Mouse (Mus musculus): ENCODE data around the gene 4933430I17Rik. TPM values are rescaled to one million over a fixed set of nuclear protein-coding genes. Genes with fewer than 3 reads are reported as not detected.

4933430I17Rik gene
- polyA plus RNA-seq, 1 experiment from 2014 or later: 0.83 TPM

DNA sequence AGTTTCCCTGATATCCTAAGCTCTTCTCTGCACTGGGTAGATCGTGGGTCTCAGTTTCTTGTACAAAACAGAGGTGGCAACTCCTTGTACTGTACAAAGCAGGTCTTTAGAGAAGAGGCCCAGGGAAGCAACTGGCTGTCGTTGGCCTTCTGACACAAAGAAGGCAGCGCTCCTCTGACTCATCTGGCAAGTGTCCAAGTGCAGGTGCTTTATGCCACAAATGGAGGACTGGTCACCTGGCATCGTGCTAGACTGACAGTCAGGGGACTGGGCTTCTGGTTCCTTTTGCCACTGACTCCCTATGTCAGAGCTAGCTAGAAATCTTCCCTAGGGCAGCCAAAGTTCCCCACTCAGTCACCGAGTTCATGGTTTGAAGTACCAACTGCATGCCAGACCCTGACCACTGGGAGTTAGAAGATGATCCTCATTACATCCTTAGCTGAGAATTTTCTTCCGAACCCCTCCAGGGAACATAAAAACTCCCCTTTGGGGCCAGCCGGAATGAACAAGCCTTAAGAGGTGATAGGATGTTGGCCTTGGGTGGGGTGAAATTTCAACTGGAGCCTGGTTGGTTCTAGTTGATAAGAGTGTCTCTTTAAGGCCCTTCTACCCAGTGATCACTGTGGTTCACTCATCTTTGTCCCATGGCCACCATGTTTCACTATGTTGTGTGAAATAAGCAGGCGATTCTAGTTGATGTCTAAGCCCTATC, 39.6 kb upstream of the 4933430I17Rik start:
- no peak for ATAC-seq (replicated peaks; ENCODE audit: insufficient number of reproducible peaks, low FRiP score, low TSS enrichment, low read depth)

DNA sequence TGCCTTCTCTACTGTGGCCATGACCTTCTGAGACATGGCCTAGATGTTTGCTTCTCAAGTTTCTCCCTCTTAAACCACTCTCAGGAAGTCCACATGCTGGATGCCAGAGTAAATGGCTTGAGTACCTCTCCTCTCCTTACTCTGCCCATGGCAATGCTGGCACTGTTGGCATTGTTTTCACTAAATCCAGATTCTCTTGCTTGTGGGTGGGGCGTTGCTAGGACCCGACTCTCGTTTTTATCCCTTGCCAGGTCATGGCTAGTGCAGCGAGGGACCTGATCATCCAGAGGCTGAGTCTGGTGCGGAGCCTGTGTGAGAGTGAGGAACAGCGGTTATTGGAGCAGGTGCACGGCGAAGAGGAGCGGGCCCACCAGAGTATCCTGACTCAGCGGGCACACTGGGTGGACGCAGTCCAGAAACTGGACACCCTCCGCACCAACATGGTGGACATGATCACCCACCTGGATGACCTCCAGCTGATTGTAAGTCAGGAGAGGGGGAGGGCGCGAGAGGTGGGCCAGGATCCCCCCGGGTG, 38.9 kb upstream of the 4933430I17Rik start:
- no peak overlapping the region for H3K27ac ChIP-seq (replicated peaks; ENCODE audit: low read depth, low read length)
- no peaks in the 10 kb centered on the region for H3K9me3 ChIP-seq (replicated peaks; ENCODE audit: control insufficient read depth, low read length)
- H3K4me3 ChIP-seq (ENCODE audit: low read depth, low read length): no peak overlapping the region
- ATAC-seq (replicated peaks; ENCODE audit: insufficient number of reproducible peaks, low FRiP score, low TSS enrichment, low read depth) (no peak), DNase-seq (ENCODE audit: low spot score) (no peak)
- no peak overlapping the region for H3K4me2 ChIP-seq (ENCODE audit: low read depth, low read length)
- no peaks in the 10 kb centered on the region for H3K36me3 ChIP-seq (replicated peaks; ENCODE audit: control insufficient read depth, insufficient read depth, low read depth, low read length)
- no peaks in the 10 kb centered on the region for H3K4me1 ChIP-seq (ENCODE audit: control insufficient read depth, insufficient read depth, low read length)
- H3K9ac ChIP-seq (replicated peaks; ENCODE audit: low read length): no peak overlapping the region
- 91% methylated on average over 15 of the region's 15 CpGs for WGBS
- H3K27me3 ChIP-seq (ENCODE audit: control insufficient read depth, insufficient read depth, low read length): no peaks in the 10 kb centered on the region

More for the DNA sequence above, 39.6 kb upstream of the 4933430I17Rik start:
- no peak overlapping the region for H3K27ac ChIP-seq (replicated peaks; ENCODE audit: low read depth, low read length)
- H3K9me3 ChIP-seq (replicated peaks; ENCODE audit: control insufficient read depth, low read length): no peaks in the 10 kb centered on the region
- no peak overlapping the region for H3K4me3 ChIP-seq (ENCODE audit: low read depth, low read length)
- no peaks in the 10 kb centered on the region for H3K36me3 ChIP-seq (replicated peaks; ENCODE audit: control insufficient read depth, insufficient read depth, low read depth, low read length)
- H3K4me2 ChIP-seq (ENCODE audit: low read depth, low read length): no peak overlapping the region
- no peak overlapping the region; the same call in 1 of the 2 replicates for H3K9ac ChIP-seq (replicated peaks; ENCODE audit: low read length)
- WGBS: 87% methylated on average over 8 of the region's 8 CpGs
- no peak for DNase-seq (ENCODE audit: low spot score)
- H3K27me3 ChIP-seq (ENCODE audit: control insufficient read depth, insufficient read depth, low read length): no peaks in the 10 kb centered on the region
- H3K4me1 ChIP-seq (ENCODE audit: control insufficient read depth, insufficient read depth, low read length): no peaks in the 10 kb centered on the region

DNA sequence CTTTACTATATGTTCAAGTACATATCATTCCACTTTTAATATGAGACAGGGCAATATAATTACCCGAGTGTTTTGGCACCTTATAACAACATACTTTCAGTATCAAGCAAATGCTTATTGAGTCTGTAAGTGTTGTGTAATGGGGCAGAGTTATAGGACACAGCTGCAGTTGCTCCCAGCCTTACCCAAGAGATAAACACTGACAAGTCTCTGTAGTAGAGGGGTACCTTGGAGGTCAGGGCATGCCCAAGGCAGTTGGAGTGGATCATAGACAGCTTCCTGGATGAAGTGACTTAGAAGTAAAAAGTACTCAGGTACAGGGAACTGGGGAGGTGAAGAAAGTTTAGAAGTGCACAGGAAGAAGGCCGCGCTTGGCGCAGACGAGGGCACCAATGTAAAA, 38.0 kb upstream of the 4933430I17Rik start:
- Histone ChIP-seq H3K9me3 (replicated peaks; ENCODE audit: control insufficient read depth, low read length) (no peaks in the 10 kb centered on the region), H3K27ac (replicated peaks; ENCODE audit: low read depth, low read length) (no peak overlapping the region), H3K4me1 (ENCODE audit: control insufficient read depth, insufficient read depth, low read length) (no peaks in the 10 kb centered on the region), H3K36me3 (replicated peaks; ENCODE audit: control insufficient read depth, insufficient read depth, low read depth, low read length) (no peaks in the 10 kb centered on the region), H3K9ac (replicated peaks; ENCODE audit: low read length) (no peak overlapping the region), H3K4me2 (ENCODE audit: low read depth, low read length) (no peak overlapping the region), H3K27me3 (ENCODE audit: control insufficient read depth, insufficient read depth, low read length) (no peaks in the 10 kb centered on the region), H3K4me3 (ENCODE audit: low read depth, low read length) (no peak overlapping the region)
- ATAC-seq (replicated peaks; ENCODE audit: insufficient number of reproducible peaks, low FRiP score, low TSS enrichment, low read depth) (no peak), DNase-seq (ENCODE audit: low spot score) (no peak)
- WGBS: 90% methylated on average over 5 of the region's 5 CpGs

DNA sequence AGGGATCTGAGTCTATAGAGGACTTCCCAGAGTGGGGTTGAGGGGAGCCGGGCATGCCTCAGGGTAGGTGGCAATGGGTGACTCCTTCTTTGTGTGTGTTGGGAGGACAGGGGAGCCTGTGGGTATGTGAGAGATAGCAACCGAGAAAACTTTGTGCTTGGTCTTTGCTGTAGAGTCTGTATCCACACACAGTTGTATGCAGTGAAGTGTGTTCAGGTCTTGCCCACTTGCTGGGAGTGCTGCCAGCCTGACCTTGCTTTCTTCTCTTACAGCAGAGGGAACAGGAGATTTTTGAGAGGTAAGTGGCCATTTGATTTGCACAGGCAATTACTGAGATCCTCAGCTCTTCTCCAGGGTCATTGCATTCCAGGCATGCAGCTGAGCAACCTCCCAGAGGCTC, 37.3 kb upstream of the 4933430I17Rik start:
- Histone ChIP-seq H3K4me2 (ENCODE audit: low read depth, low read length) (no peak overlapping the region; the same call in 1 of the 2 replicates), H3K4me3 (ENCODE audit: low read depth, low read length) (no peak overlapping the region), H3K36me3 (replicated peaks; ENCODE audit: control insufficient read depth, insufficient read depth, low read depth, low read length) (no peaks in the 10 kb centered on the region), H3K9me3 (replicated peaks; ENCODE audit: control insufficient read depth, low read length) (no peaks in the 10 kb centered on the region), H3K27me3 (ENCODE audit: control insufficient read depth, insufficient read depth, low read length) (no peaks in the 10 kb centered on the region), H3K9ac (replicated peaks; ENCODE audit: low read length) (no peak overlapping the region), H3K27ac (replicated peaks; ENCODE audit: low read depth, low read length) (no peak overlapping the region), H3K4me1 (ENCODE audit: control insufficient read depth, insufficient read depth, low read length) (no peaks in the 10 kb centered on the region)
- no peak for DNase-seq (ENCODE audit: low spot score)
- no peak for ATAC-seq (replicated peaks; ENCODE audit: insufficient number of reproducible peaks, low FRiP score, low TSS enrichment, low read depth)
- WGBS: 85% methylated on average over 2 of the region's 2 CpGs

DNA sequence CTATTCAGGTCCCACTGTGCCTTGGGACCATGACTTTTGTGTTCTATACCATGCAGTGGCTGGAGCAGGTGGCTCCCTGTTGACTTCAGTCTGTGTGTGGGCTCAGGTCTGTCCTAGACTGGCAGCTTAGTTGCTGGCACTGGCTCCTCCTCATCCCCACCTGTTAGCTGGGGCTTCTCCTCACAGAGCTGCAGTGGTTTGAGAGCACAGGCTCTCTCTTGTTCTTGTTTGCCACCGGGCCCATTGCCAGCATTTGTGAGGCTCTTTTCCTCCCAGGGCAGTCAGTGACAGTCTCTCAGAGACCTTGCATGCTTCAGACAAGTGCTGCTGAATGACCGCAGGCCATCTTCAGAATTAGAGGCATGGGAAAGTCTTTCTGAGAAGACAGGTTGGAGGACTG, 32.5 kb upstream of the 4933430I17Rik start:
- Histone ChIP-seq H3K4me1 (ENCODE audit: control insufficient read depth, insufficient read depth, low read length) (no peaks in the 10 kb centered on the region), H3K4me2 (ENCODE audit: low read depth, low read length) (no peak overlapping the region), H3K9me3 (replicated peaks; ENCODE audit: control insufficient read depth, low read length) (no peaks in the 10 kb centered on the region), H3K27me3 (ENCODE audit: control insufficient read depth, insufficient read depth, low read length) (no peaks in the 10 kb centered on the region), H3K4me3 (ENCODE audit: low read depth, low read length) (no peak overlapping the region), H3K27ac (replicated peaks; ENCODE audit: low read depth, low read length) (no peak overlapping the region), H3K36me3 (replicated peaks; ENCODE audit: control insufficient read depth, insufficient read depth, low read depth, low read length) (no peaks in the 10 kb centered on the region; the same call in 1 of the 2 replicates), H3K9ac (replicated peaks; ENCODE audit: low read length) (no peak overlapping the region)
- WGBS: 90% methylated on average over 2 of the region's 2 CpGs
- DNase-seq (ENCODE audit: low spot score) (no peak), ATAC-seq (replicated peaks; ENCODE audit: insufficient number of reproducible peaks, low FRiP score, low TSS enrichment, low read depth) (no peak)

DNA sequence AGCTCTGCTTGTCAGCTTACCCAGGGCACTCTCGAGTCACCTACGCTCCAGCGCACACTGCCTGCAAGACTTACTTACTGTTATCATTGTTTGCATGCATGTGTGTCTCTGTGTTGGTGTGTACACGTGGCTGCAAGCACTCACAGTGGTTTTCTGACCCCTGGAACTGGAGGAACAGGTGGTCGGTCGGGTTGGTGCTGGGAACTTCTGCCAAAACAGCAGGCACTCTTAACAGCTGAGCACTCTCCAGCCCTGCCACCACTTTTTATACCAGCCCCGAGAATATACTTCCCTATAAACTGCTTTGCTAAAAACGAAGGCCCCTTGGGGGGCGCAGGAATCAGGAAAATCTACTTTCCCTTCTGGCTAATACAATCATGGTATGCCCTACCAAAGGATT, 30.9 kb upstream of the 4933430I17Rik start:
- DNase-seq (ENCODE audit: low spot score) (no peak), ATAC-seq (replicated peaks; ENCODE audit: insufficient number of reproducible peaks, low FRiP score, low TSS enrichment, low read depth) (no peak)
- Histone ChIP-seq H3K9me3 (replicated peaks; ENCODE audit: control insufficient read depth, low read length) (no peaks in the 10 kb centered on the region), H3K9ac (replicated peaks; ENCODE audit: low read length) (no peak overlapping the region), H3K4me3 (ENCODE audit: low read depth, low read length) (no peak overlapping the region), H3K4me1 (ENCODE audit: control insufficient read depth, insufficient read depth, low read length) (no peaks in the 10 kb centered on the region), H3K4me2 (ENCODE audit: low read depth, low read length) (no peak overlapping the region), H3K36me3 (replicated peaks; ENCODE audit: control insufficient read depth, insufficient read depth, low read depth, low read length) (peaks cover under 1% of the 10 kb centered on the region), H3K27me3 (ENCODE audit: control insufficient read depth, insufficient read depth, low read length) (no peaks in the 10 kb centered on the region), H3K27ac (replicated peaks; ENCODE audit: low read depth, low read length) (no peak overlapping the region)
- 77% methylated on average over 9 of the region's 9 CpGs for WGBS

DNA sequence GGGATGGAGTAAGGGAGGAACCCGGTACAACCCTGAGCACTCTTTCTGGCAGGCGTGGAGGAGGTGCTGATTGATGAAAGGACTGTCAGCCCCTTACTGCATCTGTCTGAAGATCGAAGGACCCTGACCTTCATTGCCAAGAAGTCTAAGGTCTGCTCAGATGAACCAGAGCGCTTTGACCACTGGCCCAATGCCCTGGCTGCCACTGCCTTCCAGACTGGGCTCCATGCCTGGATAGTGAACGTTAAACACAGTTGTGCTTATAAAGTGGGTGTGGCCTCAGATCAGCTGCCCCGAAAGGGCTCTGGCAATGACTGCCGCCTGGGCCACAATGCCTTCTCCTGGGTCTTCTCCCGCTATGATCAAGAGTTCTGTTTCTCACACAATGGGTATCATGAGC, 29.2 kb upstream of the 4933430I17Rik start:
- 83% methylated on average over 8 of the region's 8 CpGs for WGBS
- no peak overlapping the region for H3K4me2 ChIP-seq (ENCODE audit: low read depth, low read length)
- no peak for ATAC-seq (replicated peaks; ENCODE audit: insufficient number of reproducible peaks, low FRiP score, low TSS enrichment, low read depth)

DNA sequence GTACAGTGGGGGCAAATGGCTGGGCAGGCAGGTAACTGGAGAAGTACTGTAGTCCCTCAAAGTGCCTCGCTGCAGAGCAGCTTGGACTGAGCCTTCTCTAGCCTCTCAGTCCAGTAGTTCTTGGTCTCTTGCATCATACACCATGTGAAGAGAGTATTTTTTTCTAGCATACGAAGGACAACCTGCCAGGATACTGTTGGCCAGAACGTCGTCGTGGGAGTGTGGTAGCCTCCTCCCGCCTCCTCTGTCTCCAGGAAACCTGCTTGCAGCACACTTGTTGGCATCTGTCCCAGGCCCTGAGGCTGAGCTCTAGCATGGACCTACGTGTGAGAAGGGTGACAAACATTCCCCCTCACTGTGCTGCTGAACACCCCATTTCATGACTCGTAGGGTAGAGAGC, 28.4 kb upstream of the 4933430I17Rik start:
- Histone ChIP-seq H3K36me3 (replicated peaks; ENCODE audit: control insufficient read depth, insufficient read depth, low read depth, low read length) (peaks cover 3% of the 10 kb centered on the region), H3K27me3 (ENCODE audit: control insufficient read depth, insufficient read depth, low read length) (no peaks in the 10 kb centered on the region), H3K4me3 (ENCODE audit: low read depth, low read length) (no peak overlapping the region), H3K9me3 (replicated peaks; ENCODE audit: control insufficient read depth, low read length) (no peaks in the 10 kb centered on the region), H3K27ac (replicated peaks; ENCODE audit: low read depth, low read length) (no peak overlapping the region), H3K4me2 (ENCODE audit: low read depth, low read length) (no peak overlapping the region), H3K9ac (replicated peaks; ENCODE audit: low read length) (no peak overlapping the region), H3K4me1 (ENCODE audit: control insufficient read depth, insufficient read depth, low read length) (no peaks in the 10 kb centered on the region)
- DNase-seq (ENCODE audit: low spot score) (no peak), ATAC-seq (replicated peaks; ENCODE audit: insufficient number of reproducible peaks, low FRiP score, low TSS enrichment, low read depth) (no peak)
- 82% methylated on average over 8 of the region's 8 CpGs for WGBS

More for the DNA sequence above, 29.2 kb upstream of the 4933430I17Rik start:
- no peak for DNase-seq (ENCODE audit: low spot score)
- Histone ChIP-seq H3K27me3 (ENCODE audit: control insufficient read depth, insufficient read depth, low read length) (no peaks in the 10 kb centered on the region), H3K27ac (replicated peaks; ENCODE audit: low read depth, low read length) (no peak overlapping the region), H3K4me3 (ENCODE audit: low read depth, low read length) (no peak overlapping the region), H3K9me3 (replicated peaks; ENCODE audit: control insufficient read depth, low read length) (no peaks in the 10 kb centered on the region), H3K4me1 (ENCODE audit: control insufficient read depth, insufficient read depth, low read length) (no peaks in the 10 kb centered on the region), H3K9ac (replicated peaks; ENCODE audit: low read length) (no peak overlapping the region), H3K36me3 (replicated peaks; ENCODE audit: control insufficient read depth, insufficient read depth, low read depth, low read length) (peaks cover 3% of the 10 kb centered on the region)
